Mouse (Mus musculus) heart, embryonic 11.5 days (tissue): ENCODE results near the gene Tmem246. TPM values are rescaled to one million over a fixed set of nuclear protein-coding genes. Genes with fewer than 3 reads are reported as not detected.
A peak's percentile ranks its signal among the peaks of the same experiment; 100 is the strongest.
"Not testable (repeated sequence)": the region's sequence is repeated elsewhere in the genome, so short reads cannot be mapped to it uniquely, and the experiment has no call there.

Experiments
- ATAC-seq: fragments of 200-750 bp; cut with Nextera tagmentation; replicated peaks from 2 replicates; pipeline ENCODE4 v1.8.0; 2017; ENCODE audit warnings: moderate library complexity; ENCODE audit not compliant: insufficient number of reproducible peaks, low FRiP score, low TSS enrichment
- H3K27ac ChIP-seq: fragments of 300-500 bp; sonication (generic); 2 replicates; pipeline ENCODE4 v1.5.1; 2014; ENCODE audit warnings: mild to moderate bottlenecking, low read depth, low read length
- H3K27me3 ChIP-seq: fragments of 300-500 bp; sonication (generic); 2 replicates; pipeline ENCODE4 v1.6.1; 2014; ENCODE audit warnings: mild to moderate bottlenecking, low read length, mixed read lengths; ENCODE audit not compliant: control insufficient read depth, insufficient read depth
- H3K36me3 ChIP-seq: fragments of 300-500 bp; sonication (generic); 2 replicates; pipeline ENCODE4 v1.6.1; 2014; ENCODE audit warnings: mild to moderate bottlenecking, low read length, moderate library complexity, mixed read lengths; ENCODE audit not compliant: control insufficient read depth, insufficient read depth
- H3K4me1 ChIP-seq: fragments of 300-500 bp; sonication (generic); 2 replicates; pipeline ENCODE4 v1.6.1; 2014; ENCODE audit warnings: low read length; ENCODE audit not compliant: control insufficient read depth, insufficient read depth
- H3K4me2 ChIP-seq: fragments of 300-500 bp; sonication (generic); 2 replicates; pipeline ENCODE4 v1.6.1; 2014; ENCODE audit warnings: mild to moderate bottlenecking, moderate library complexity
- H3K4me3 ChIP-seq: fragments of 300-500 bp; sonication (generic); 2 replicates; pipeline ENCODE4 v1.5.1; 2014; ENCODE audit warnings: low read depth, low read length
- H3K9ac ChIP-seq: fragments of 300-500 bp; sonication (generic); 2 replicates; pipeline ENCODE4 v1.6.1; 2014; ENCODE audit warnings: mild to moderate bottlenecking, low read depth, low read length, moderate library complexity
- H3K9me3 ChIP-seq: fragments of 300-500 bp; sonication (generic); replicated peaks from 2 replicates; pipeline ENCODE4 v1.6.1; 2016; ENCODE audit warnings: low read length; ENCODE audit not compliant: control insufficient read depth
- WGBS: fragments of 180-500 bp; shearing (Covaris S2); extraction: QIAGEN DNeasy Blood & Tissue Kit; methylation state at CpG from one replicate; pipeline ENCODE4 v1.1.7; 2014; ENCODE audit not compliant: insufficient replicate concordance; 5-methylcytosine and 5-hydroxymethylcytosine counted together
- polyA plus RNA-seq: library from polyadenylated mRNA; unstranded; fragments of >200 nt; fragmentation: Nextera tagmentation; extraction: Ambion mirVana; gene quantifications from 2 replicates; pipeline ENCODE4 v1.2.1, GENCODE M21; 2014

The Tmem246 gene
- 41.8 and 47.8 TPM in 2 replicates for polyA plus RNA-seq

DNA sequence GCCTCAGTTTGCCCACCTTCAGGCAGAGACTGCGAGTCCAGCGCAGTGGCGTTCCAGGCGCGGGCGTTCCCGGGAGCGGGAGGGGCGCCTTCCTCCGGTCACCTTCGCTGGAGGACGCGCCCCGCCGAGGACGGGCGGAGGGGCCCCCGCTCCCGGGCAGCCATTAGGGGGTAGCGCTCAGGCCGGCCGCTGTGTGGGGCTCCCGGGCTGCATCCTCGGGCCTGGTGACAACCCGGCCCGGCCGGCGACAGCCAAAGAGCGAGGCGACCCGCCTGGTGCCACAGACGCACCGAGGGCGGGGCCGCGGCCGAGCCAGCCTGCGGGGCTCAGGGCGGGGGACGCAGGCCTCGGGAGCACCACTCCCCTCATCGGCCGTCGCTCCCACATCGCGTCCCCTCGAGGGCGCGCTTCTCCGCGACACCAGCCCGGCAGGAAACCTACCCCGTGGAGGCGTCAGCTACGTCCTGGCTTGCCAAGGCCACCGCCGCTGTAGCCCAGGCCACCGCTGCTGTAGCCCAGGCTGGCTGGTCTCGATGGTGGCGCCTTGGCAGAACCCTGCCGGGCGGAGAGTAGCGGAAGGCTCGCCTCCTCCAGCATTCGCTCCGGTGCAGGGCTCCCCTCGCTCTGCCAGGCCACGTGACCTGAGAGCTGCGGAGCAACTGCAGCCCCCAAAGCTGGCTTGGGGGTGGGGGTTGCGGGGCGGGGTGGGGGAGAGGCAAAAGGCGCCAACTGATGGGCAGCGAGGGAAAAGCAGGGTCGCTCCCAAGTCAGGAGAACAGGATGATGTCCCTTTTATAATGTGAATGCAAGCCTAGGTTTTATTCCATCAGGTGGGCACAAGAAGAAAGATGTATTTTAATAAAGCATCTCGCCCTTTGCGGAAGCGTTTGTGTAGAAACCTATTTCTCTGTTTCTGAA lies at the start of gene Tmem246:
Tmem246 (minus strand) TSS at position 694 of the 918 bp plus-strand sequence.
- H3K4me3 ChIP-seq, result peak within 1 kb of the TSS; percentile 84
- no peaks in the 10 kb centered on the region for H3K9me3 ChIP-seq
- H3K36me3 ChIP-seq, result no peaks in the 10 kb centered on the region
- H3K27ac ChIP-seq, result peak within 1 kb of the TSS; percentile 89
- no peaks in the 10 kb centered on the region for H3K27me3 ChIP-seq
- peak; percentile 86 for ATAC-seq
- peak within 1 kb of the TSS; percentile 88 for H3K9ac ChIP-seq
- H3K4me1 ChIP-seq, result no peaks in the 10 kb centered on the region
- under 1% methylated on average over 64 of the region's 77 CpGs for WGBS
- H3K4me2 ChIP-seq, result peak within 1 kb of the TSS; percentile 72

DNA sequence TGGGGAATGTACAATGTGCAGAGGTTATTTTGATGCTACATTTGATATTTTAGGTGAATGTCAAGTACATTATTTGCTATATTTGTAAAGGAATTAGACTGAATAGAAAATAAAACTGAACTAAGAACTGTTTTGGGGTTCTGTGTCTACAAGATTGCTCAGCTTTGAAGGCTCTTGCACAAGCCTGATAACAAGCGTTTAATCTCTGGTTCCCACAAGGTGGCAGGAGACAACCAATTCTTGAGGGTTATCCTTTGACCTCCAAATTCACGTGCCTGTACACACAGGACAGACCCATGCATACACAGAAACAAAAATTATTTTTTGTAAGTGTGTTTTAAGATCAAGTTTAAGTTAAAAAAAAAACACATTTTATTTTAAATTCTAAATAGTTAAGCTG lies 42.2 kb upstream of the Tmem246 start:
- Histone ChIP-seq H3K4me2 (no peak overlapping the region), H3K4me1 (no peaks in the 10 kb centered on the region), H3K27me3 (no peaks in the 10 kb centered on the region), H3K9ac (no peak overlapping the region), H3K9me3 (no peaks in the 10 kb centered on the region), H3K4me3 (no peak overlapping the region), H3K27ac (no peak overlapping the region), H3K36me3 (peaks cover 20% of the 10 kb centered on the region)
- 56% methylated on average over 2 of the region's 2 CpGs for WGBS
- ATAC-seq, result no peak

DNA sequence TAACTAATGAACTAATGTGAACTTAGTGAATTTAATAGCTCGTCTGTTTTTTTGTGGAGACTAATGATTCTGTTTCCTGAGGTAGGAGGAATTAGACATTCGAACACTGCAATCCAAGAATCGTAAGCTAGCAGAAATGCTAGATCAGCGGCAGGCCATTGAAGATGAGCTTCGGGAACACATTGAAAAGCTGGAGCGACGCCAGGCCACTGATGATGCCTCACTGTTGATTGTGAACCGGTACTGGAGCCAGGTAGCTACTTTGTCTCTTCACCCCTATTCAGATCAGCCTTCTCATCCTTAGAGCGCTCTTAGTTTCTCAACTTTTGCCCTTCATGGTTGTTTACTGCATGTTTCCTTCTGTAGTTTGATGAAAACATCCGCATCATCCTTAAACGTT lies 40.1 kb upstream of the Tmem246 start:
- peaks cover 23% of the 10 kb centered on the region for H3K36me3 ChIP-seq
- H3K9me3 ChIP-seq, result no peaks in the 10 kb centered on the region
- no peaks in the 10 kb centered on the region for H3K27me3 ChIP-seq
- no peak overlapping the region for H3K27ac ChIP-seq
- no peaks in the 10 kb centered on the region; the same call in 1 of the 2 replicates for H3K4me1 ChIP-seq
- H3K4me3 ChIP-seq, result no peak overlapping the region
- ATAC-seq, result no peak
- 89% methylated on average over 11 of the region's 11 CpGs for WGBS
- H3K4me2 ChIP-seq, result no peak overlapping the region
- no peak overlapping the region for H3K9ac ChIP-seq

DNA sequence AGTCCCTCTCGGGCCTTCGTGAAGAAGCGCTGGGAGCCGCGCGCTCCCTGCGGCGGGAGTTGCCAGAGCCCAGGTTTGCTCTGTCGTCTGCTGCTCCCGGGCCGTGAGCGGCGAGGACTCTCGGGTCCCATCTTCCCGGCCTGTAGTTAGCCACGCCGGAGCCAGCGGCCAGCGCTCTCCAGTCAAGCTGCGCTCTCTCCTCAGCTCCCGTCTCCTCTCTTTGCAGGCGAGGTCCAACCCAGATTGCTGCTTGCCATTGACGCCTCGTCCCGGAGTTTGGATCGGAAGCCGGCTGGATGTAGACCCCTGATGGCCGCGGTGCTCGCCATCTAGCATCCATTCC lies 34.4 kb upstream of the Tmem246 start:
- Histone ChIP-seq H3K4me1 (no peaks in the 10 kb centered on the region; the same call in 1 of the 2 replicates), H3K4me3 (peak overlapping the region; percentile 95), H3K27me3 (no peaks in the 10 kb centered on the region), H3K9me3 (no peaks in the 10 kb centered on the region), H3K36me3 (peaks cover 9% of the 10 kb centered on the region), H3K9ac (peak overlapping the region; percentile 90), H3K27ac (peak overlapping the region; percentile 88), H3K4me2 (peak overlapping the region; percentile 63)
- under 1% methylated on average over 30 of the region's 30 CpGs for WGBS
- ATAC-seq, result no peak; the same call in 1 of the 2 replicates

DNA sequence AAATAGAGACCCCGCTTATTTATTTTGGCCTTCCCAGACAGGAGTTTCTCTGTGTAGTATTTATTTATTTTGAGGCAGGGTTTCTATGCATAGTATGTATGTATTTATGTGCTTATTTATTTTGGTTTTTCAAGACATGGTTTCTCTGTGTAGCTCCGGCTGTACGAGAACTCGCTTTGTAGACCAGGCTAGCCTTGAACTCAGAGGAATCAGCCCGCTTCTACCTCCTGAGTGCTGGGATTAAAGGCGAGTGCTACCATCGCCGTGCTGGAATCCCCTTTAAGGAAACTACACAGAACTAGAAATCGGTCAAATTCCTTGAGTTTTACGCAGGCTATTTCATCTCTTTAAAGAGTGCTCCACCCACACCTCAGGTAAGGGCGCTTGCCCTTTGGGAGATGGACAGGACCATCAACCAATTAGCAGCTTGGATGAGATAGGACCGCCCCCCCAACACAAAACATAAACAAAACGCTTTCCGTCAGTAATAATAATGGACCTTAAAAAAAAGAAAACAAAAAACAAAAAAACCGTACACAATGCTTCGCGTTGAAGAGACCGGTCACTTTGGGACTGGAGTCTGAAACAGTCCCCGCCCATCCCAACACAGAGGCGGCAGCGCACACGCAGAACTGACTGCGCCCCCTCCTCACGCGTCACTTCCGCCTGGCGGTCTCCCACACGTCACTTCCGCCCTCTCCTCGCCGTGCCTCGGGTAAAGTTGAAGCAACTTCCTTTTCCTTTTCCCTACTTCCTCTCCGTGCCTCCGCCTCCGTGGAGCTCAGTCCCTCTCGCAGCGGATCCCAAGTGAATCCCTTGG lies 33.9 kb upstream of the Tmem246 start, which contains the start of gene Rnf20:
Rnf20 (plus strand) TSS at position 688 of the 820 bp plus-strand sequence.
- WGBS, result 4% methylated on average over 37 of the region's 37 CpGs
- peak within 1 kb of the TSS; percentile 95 for H3K4me3 ChIP-seq

DNA sequence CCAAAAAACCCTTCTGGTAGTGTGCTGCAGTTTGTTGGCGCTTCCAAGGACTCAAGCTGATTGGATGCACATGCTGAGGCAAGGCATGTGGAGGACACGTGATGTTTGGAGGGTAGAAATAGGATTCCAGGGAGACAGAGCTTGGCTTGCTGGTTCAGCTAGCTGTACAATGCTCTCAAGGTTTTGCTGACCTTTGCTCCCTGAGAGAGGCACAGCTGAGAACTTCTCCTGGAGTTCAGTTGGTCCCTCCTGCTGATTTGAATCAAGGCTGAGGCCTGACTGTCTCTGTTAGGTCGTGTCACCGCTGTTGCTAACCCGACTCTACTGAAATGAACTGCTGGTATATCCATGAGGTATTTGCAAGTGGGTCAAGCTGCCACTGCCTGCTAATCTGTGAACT lies 31.3 kb upstream of the Tmem246 start:
- 77% methylated on average over 5 of the region's 5 CpGs for WGBS
- ATAC-seq, result no peak

More for the DNA sequence above, 33.9 kb upstream of the Tmem246 start, which contains the start of gene Rnf20:
- Histone ChIP-seq H3K9ac (peak within 1 kb of the TSS; percentile 90), H3K9me3 (no peaks in the 10 kb centered on the region), H3K4me1 (no peaks in the 10 kb centered on the region; the same call in 1 of the 2 replicates), H3K27ac (peak within 1 kb of the TSS; percentile 88), H3K27me3 (no peaks in the 10 kb centered on the region), H3K36me3 (peaks cover 6% of the 10 kb centered on the region), H3K4me2 (peak within 1 kb of the TSS; percentile 63)
- peak; percentile 97 for ATAC-seq

DNA sequence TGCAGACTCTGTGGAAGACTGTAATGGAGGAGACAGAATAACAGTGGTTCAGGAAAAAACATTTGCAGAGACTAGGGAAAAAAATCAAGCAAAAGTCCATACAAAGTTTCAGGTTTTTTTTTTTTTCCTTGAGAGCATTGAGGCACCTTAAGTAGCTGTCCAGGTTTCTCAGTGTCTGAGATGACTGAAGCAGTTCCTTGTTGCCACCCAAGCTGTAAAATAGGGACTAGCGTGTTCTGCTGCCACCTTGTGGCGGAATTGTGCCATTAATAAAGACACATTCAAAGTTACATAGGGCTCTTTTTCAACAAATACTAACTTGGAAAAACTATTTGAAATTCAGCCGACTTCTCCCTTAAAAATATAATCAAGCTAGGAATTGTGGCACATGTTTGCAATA lies 29.3 kb upstream of the Tmem246 start:
- Histone ChIP-seq H3K4me1 (no peaks in the 10 kb centered on the region), H3K9ac (no peak overlapping the region), H3K27me3 (no peaks in the 10 kb centered on the region), H3K9me3 (no peaks in the 10 kb centered on the region), H3K36me3 (no peaks in the 10 kb centered on the region), H3K4me3 (no peak overlapping the region), H3K27ac (no peak overlapping the region), H3K4me2 (no peak overlapping the region)
- 9% methylated on average over 3 of the region's 3 CpGs for whole genome bisulfite sequencing
- no peak for ATAC-seq

More for the DNA sequence above, 31.3 kb upstream of the Tmem246 start:
- H3K4me2 ChIP-seq, result no peak overlapping the region
- no peaks in the 10 kb centered on the region for H3K36me3 ChIP-seq
- H3K9ac ChIP-seq, result no peak overlapping the region
- no peaks in the 10 kb centered on the region for H3K9me3 ChIP-seq
- H3K27me3 ChIP-seq, result no peaks in the 10 kb centered on the region
- H3K4me3 ChIP-seq, result no peak overlapping the region
- H3K4me1 ChIP-seq, result no peaks in the 10 kb centered on the region; the same call in 1 of the 2 replicates
- H3K27ac ChIP-seq, result no peak overlapping the region

DNA sequence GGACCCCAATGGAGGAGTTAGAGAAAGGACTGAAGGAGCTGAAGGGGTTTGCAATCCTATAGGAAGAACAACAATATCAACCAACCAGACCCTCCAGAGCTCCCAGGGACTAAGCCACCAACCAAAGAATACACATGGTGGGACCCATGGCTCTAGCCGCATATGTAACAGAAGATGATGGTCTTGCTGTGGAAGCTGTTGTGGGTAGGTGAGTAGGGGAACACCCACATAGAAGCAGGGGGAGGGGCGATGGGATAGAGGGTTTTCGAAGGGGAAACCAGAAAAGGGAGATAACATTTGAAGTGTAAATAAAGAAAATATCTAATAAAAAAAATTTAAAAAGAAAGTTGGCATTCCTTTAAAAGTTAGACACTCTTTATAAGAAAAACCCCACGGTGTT lies 27.3 kb upstream of the Tmem246 start:
- 63% methylated on average over 4 of the region's 4 CpGs for WGBS
- ATAC-seq, H3K27me3 ChIP-seq, H3K27ac ChIP-seq, H3K9me3 ChIP-seq, H3K9ac ChIP-seq, H3K36me3 ChIP-seq, H3K4me1 ChIP-seq, H3K4me2 ChIP-seq, H3K4me3 ChIP-seq: not testable (repeated sequence)
